Mouse (Mus musculus) liver, embryonic 14.5 days (tissue): Measurements from ENCODE around the gene Csf2rb. TPM values are rescaled to one million over a fixed set of nuclear protein-coding genes. Genes with fewer than 3 reads are reported as not detected.
A peak's percentile ranks its signal among the peaks of the same experiment; 100 is the strongest.

Experiments
- ATAC-seq: fragments of 200-750 bp; cut with Nextera tagmentation; 2 replicates; pipeline ENCODE4 v1.8.0; 2017; ENCODE audit warnings: moderate number of reproducible peaks, mild to moderate bottlenecking, moderate library complexity; ENCODE audit not compliant: insufficient read depth
- DNase-seq, 3 experiments: peaks; one replicate each; pipeline ENCODE4 v3.0.0-alpha.2; 2012 to 2013; ENCODE audit warnings: low read depth in 3 of 3, low spot score in 3 of 3
- H3K27ac ChIP-seq: fragments of 300-500 bp; sonication (generic); 2 replicates; pipeline ENCODE4 v1.5.1; 2014; ENCODE audit warnings: moderate library complexity, mild to moderate bottlenecking, control low read depth, inconsistent platforms
- H3K27me3 ChIP-seq: fragments of 300-500 bp; sonication (generic); 2 replicates; pipeline ENCODE4 v1.6.1; 2014; ENCODE audit warnings: mild to moderate bottlenecking, low read length, moderate library complexity; ENCODE audit not compliant: control insufficient read depth, insufficient read depth
- H3K36me3 ChIP-seq: fragments of 300-500 bp; sonication (generic); replicated peaks from 2 replicates; pipeline ENCODE4 v1.6.1; 2014; ENCODE audit warnings: low read depth; ENCODE audit not compliant: control insufficient read depth, insufficient read depth
- H3K4me1 ChIP-seq, 2 experiments: fragments of 200-500 bp in 1 of 2; fragments of 300-500 bp in 1 of 2; sonication (generic) in 1 of 2; replicated peaks; 2 replicates each; pipeline ENCODE4 v1.6.1; 2012 to 2014; ENCODE audit warnings: antibody characterized with exemption in 1 of 2, inconsistent platforms in 1 of 2, low read length in 1 of 2; ENCODE audit not compliant: control insufficient read depth in 2 of 2, insufficient read depth in 2 of 2
- H3K4me2 ChIP-seq: fragments of 300-500 bp; sonication (generic); 2 replicates; pipeline ENCODE4 v1.6.1; 2014; ENCODE audit warnings: low read depth, mild to moderate bottlenecking, control low read depth, moderate library complexity
- H3K4me3 ChIP-seq, 2 experiments: fragments of 200-500 bp in 1 of 2; fragments of 300-500 bp in 1 of 2; sonication (generic) in 1 of 2; 2 replicates each; pipeline ENCODE4 v1.5.1; 2012 to 2014; ENCODE audit warnings: low read depth in 2 of 2, low read length in 2 of 2, mild to moderate bottlenecking in 2 of 2, control low read depth in 1 of 2, inconsistent platforms in 1 of 2, moderate library complexity in 1 of 2; ENCODE audit not compliant: insufficient read depth in 1 of 2
- H3K9ac ChIP-seq: fragments of 300-500 bp; sonication (generic); replicated peaks from 2 replicates; pipeline ENCODE4 v1.6.1; 2014; ENCODE audit warnings: mild to moderate bottlenecking, control low read depth, moderate library complexity
- H3K9me3 ChIP-seq: fragments of 300-500 bp; sonication (generic); 2 replicates; pipeline ENCODE4 v1.6.1; 2016; ENCODE audit warnings: low read length, mixed read lengths; ENCODE audit not compliant: control insufficient read depth
- CTCF ChIP-seq: IDR thresholded peaks from 2 replicates; pipeline ENCODE4 v1.5.1; 2016; ENCODE audit warnings: antibody characterized with exemption, low read depth, control low read depth
- EP300 ChIP-seq: IDR thresholded peaks from 2 replicates; pipeline ENCODE4 v1.6.1; 2016; ENCODE audit warnings: antibody characterized with exemption, low read depth
- WGBS: fragments of 180-500 bp; shearing (Covaris S2); extraction: QIAGEN DNeasy Blood & Tissue Kit; methylation state at CpG from one replicate; pipeline ENCODE4 v1.1.7; 2014; ENCODE audit not compliant: insufficient replicate concordance; 5-methylcytosine and 5-hydroxymethylcytosine counted together
- polyA plus RNA-seq, 2 experiments: library from polyadenylated mRNA; depleted of rRNA in 1 of 2; stranded (reverse) in 1 of 2; unstranded in 1 of 2; fragments of >200 nt; fragmentation: Nextera tagmentation in 1 of 2; extraction: Ambion mirVana in 1 of 2; gene quantifications; 2 replicates each; pipeline versions ENCODE4 v1.2.1 to v1.2.3; 2012 to 2014

Csf2rb gene
- polyA plus RNA-seq, 2 experiments, result 4.5 to 5.9 TPM

- Histone ChIP-seq H3K4me1 (no peaks in the 10 kb centered on the region), H3K27ac (no peak overlapping the region), H3K4me3 (no peak overlapping the region), H3K9me3 (no peaks in the 10 kb centered on the region), H3K9ac (no peak overlapping the region), H3K4me2 (no peak overlapping the region), H3K36me3 (no peaks in the 10 kb centered on the region), H3K27me3 (no peaks in the 10 kb centered on the region)
- TF ChIP-seq CTCF (no peak), EP300 (no peak)
- no peak for DNase-seq
- WGBS, result 37% methylated on average over 3 of the region's 3 CpGs
- ATAC-seq, result no peak
Observed at GRCm38 (mm10) chr15:78351586-78352165, 26.1 kb downstream of the Csf2rb start.

- DNase-seq (no peak), ATAC-seq (no peak)
- no peaks in the 10 kb centered on the region for H3K27me3 ChIP-seq
Observed at GRCm38 (mm10) chr15:78354958-78355357, 29.4 kb downstream of the Csf2rb start.

GRCm38 (mm10) chr15:78355548-78355947 is 30.0 kb downstream of the Csf2rb start:
- Histone ChIP-seq H3K9me3 (no peaks in the 10 kb centered on the region), H3K27ac (no peak overlapping the region), H3K4me3 (no peak overlapping the region), H3K9ac (no peak overlapping the region), H3K4me1 (no peaks in the 10 kb centered on the region), H3K4me2 (no peak overlapping the region), H3K27me3 (no peaks in the 10 kb centered on the region), H3K36me3 (no peaks in the 10 kb centered on the region)
- 48% methylated on average over 5 of the region's 5 CpGs for WGBS
- ATAC-seq (no peak), DNase-seq (no peak)
- no peak for TF ChIP-seq CTCF
- TF ChIP-seq EP300, result no peak

More at GRCm38 (mm10) chr15:78354958-78355357, 29.4 kb downstream of the Csf2rb start:
- peak; percentile 72 for TF ChIP-seq CTCF
- no peak for TF ChIP-seq EP300
- no peaks in the 10 kb centered on the region for H3K4me1 ChIP-seq
- WGBS, result 0% methylated on average over 1 of the region's 1 CpGs
- H3K4me2 ChIP-seq, result no peak overlapping the region
- H3K9me3 ChIP-seq, result no peaks in the 10 kb centered on the region
- no peak overlapping the region for H3K4me3 ChIP-seq
- H3K9ac ChIP-seq, result no peak overlapping the region
- no peaks in the 10 kb centered on the region for H3K36me3 ChIP-seq
- no peak overlapping the region for H3K27ac ChIP-seq

- no peak overlapping the region for H3K4me3 ChIP-seq
- H3K4me2 ChIP-seq, result no peak overlapping the region
- no peaks in the 10 kb centered on the region for H3K36me3 ChIP-seq
- DNase-seq (no peak), ATAC-seq (no peak)
- no peaks in the 10 kb centered on the region for H3K27me3 ChIP-seq
- no peak for TF ChIP-seq CTCF
- no peak for TF ChIP-seq EP300
- H3K9ac ChIP-seq, result no peak overlapping the region
- no peaks in the 10 kb centered on the region for H3K9me3 ChIP-seq
- H3K27ac ChIP-seq, result no peak overlapping the region
- WGBS, result 31% methylated on average over 2 of the region's 2 CpGs
- H3K4me1 ChIP-seq, result peaks cover 0 to 12% of the 10 kb centered on the region in 2 experiments; a peak in 2 of 4 replicates
Observed at GRCm38 (mm10) chr15:78365916-78366315, 40.4 kb downstream of the Csf2rb start.

DNA sequence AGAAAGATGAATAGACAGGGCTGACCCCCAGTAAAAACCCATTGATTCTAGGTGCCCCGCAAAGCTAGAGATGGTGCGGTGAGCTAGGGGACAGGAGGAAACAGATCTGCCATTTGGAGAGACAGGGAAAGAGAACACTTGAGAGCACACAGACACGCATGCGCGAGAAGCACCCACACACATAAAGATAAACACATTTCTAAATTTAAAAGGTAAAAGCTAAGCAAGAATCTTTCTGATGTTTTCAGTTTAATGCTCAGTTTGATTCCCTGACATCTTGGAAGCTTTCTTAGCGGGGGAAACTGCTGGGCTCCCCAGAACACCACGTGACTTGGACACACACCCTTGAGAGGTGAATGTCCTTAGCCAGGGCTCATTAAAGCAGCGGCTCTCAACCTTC is 41.3 kb downstream of the Csf2rb start:
- DNase-seq (no peak), ATAC-seq (no peak)
- H3K4me3 ChIP-seq, result no peak overlapping the region
- no peaks in the 10 kb centered on the region for H3K27me3 ChIP-seq
- peaks cover 0 to 12% of the 10 kb centered on the region in 2 experiments; a peak in 2 of 4 replicates for H3K4me1 ChIP-seq
- no peak for TF ChIP-seq EP300
- TF ChIP-seq CTCF, result no peak
- WGBS, result 69% methylated on average over 8 of the region's 8 CpGs
- H3K9me3 ChIP-seq, result no peaks in the 10 kb centered on the region
- no peak overlapping the region for H3K27ac ChIP-seq
- no peak overlapping the region for H3K9ac ChIP-seq
- H3K4me2 ChIP-seq, result no peak overlapping the region
- no peaks in the 10 kb centered on the region for H3K36me3 ChIP-seq
